Mouse (Mus musculus): ENCODE measurements at regions not wholly inside any gene's neighbourhood (a gene's known extent, or its start where the extent isn't known, plus 50 kb on each side); places are given as distances from the start of the nearest gene placed in this dataset.

GRCm38 (mm10) chr8:116452806-116453205 lies 52.0 kb upstream of the Dynlrb2 start:
- DNase-seq, result no peak

DNA sequence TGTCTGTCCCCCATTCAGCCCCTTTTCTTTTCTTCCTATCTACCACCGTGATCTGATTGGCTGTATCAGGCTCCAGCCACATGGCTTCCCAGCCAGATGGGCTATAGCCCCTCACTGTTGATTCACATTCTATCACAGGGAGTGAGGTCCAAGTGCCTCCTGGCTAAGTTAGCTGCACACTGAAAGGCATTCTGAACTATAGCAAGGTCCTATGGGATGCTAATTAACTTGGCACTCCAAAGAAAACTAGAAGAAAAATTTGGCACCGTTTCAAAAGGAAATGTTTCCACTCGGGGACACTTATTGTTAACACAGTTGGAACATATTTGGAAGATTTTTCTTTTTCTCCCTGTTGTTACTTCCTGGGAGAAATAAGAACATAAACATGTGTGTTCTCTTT lies 53.4 kb upstream of the Dynlrb2 start:
- DNase-seq, result no peak

DNA sequence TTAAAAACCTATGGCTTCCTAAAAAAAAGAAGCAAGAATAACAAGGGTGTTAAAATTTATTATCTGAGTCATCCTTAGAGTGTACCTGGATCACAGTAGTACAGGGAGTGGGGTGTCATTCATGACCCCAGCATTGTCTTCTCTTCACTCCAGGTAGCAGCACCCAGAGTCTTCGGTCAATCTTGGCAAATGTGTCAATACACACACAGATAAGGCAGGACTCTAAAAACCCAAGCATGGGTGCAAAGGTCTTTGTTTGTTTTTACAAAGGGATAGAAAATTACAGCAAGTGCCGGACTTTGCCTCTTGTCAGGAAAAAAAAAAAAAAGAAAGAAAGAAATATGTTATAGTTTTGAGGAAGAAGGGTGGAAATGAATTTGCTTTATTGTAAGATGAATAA lies 57.3 kb upstream of the Dynlrb2 start:
- DNase-seq, result no peak

- DNase-seq, result no peak
Observed at GRCm38 (mm10) chr8:116442827-116443226, 61.9 kb upstream of the Dynlrb2 start.

DNA sequence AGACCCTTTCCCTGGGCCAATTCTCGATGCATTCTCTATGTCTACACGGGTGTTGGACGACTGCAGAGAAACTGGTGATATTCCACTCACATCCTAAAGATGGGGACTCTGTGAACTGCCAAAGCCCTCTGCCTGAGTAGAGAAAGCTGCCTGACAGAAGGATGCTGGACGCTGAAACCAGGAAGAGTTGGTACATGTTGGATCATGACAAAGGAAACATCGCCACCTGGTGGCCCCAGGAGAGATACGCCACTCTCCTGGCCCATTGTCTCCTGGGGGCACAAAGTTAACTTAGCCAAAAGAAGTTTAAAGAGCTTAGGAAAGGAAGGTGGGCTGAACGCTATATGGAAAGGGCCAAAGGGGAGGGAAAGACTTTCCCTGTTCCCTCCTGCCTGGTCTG lies 65.9 kb upstream of the Dynlrb2 start:
- peak; percentile 85 for DNase-seq

DNA sequence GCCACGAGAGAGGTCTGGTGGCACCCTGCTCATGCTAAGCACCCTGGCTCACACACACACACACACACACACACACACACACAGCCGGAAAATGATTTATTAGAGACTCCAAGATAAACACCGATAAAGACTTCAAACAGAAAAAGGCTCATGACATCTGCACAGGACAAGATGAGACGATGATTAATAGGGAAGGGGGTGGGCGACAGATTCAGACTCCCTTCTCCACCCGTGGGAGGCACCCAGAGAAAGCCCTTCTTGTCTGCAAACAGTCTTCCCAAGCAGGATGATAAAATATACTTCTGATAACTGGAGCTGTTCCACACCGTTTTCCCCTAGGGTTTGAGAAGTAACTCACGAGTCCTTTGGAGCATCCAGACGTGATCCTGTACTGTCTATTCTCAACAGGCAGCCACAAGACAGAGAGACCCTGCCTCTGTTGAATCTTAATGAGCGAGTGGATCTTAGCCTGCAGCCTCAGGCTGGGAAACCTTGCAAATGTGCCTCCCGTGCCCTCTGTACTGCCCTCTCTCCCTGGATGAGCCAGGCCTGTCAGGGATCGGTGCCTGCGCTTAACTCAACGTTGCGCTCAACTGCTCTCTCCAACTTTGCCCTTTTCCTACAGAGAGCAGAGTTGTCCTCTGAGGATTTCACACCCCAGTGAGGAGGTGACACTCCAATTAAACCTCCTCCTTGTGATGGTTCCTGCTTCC lies 69.3 kb upstream of the Dynlrb2 start:
- DNase-seq, result no peak

GRCm38 (mm10) chr8:116430051-116430450 lies 74.7 kb upstream of the Dynlrb2 start:
- DNase-seq, result peak; percentile 20

- DNase-seq, result no peak
Observed at GRCm38 (mm10) chr8:116429649-116430048, 75.1 kb upstream of the Dynlrb2 start.

DNA sequence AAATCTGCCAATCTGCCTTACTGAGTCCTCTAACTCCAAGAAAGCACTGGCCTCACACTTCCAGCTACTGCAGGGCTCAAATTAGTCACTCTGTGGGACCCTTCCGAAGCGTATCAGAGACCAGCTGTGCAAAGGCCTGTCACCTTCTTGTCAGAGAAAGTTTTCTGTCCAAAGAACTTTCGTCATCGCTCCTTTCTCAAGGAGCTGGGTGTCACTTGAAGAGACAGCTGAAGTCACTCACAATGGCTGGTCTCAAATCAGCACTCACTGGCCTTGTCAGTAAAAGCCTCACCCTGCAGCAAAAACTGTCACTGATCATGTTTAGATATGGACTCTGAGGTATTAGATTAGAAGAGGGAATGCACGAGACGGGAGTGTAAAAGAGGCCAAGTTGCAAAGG lies 81.9 kb upstream of the Dynlrb2 start:
- peak; percentile 15 for DNase-seq

- no peak for DNase-seq
Observed at GRCm38 (mm10) chr8:116412703-116413102, 92.1 kb upstream of the Dynlrb2 start.

DNA sequence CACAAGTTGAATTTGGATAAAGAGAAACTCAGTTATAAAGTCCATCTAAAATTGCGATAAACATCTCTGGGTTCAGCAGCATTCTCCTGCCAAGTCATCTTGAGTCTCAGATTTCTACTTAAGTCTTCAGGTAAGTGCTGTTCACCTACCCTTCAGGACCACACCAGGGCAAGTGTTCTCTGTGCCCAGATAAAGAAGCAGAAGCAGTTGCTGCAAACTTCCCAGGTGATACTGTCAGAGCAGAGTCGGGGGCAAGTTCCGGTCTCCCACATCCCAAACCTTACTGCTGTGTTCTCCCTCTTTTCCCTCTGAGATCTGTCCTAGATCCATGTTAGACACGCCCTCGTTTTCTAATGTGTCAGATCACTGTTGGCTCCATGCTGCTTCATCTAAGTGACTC lies 94.7 kb upstream of the Dynlrb2 start:
- DNase-seq, result no peak

GRCm38 (mm10) chr8:116409011-116409410 lies 95.8 kb upstream of the Dynlrb2 start:
- DNase-seq, result no peak

- DNase-seq, result no peak
Observed at GRCm38 (mm10) chr8:116404571-116404970, 100.2 kb upstream of the Dynlrb2 start.

- DNase-seq, result no peak
Observed at GRCm38 (mm10) chr8:116403366-116403765, 101.4 kb upstream of the Dynlrb2 start.

- DNase-seq, result no peak
Observed at GRCm38 (mm10) chr8:116399452-116399851, 105.3 kb upstream of the Dynlrb2 start.

GRCm38 (mm10) chr8:116398565-116399205 lies 106.1 kb upstream of the Dynlrb2 start:
- no peak for DNase-seq

- DNase-seq, result no peak
Observed at GRCm38 (mm10) chr8:116385193-116385955, 119.4 kb upstream of the Dynlrb2 start.

DNA sequence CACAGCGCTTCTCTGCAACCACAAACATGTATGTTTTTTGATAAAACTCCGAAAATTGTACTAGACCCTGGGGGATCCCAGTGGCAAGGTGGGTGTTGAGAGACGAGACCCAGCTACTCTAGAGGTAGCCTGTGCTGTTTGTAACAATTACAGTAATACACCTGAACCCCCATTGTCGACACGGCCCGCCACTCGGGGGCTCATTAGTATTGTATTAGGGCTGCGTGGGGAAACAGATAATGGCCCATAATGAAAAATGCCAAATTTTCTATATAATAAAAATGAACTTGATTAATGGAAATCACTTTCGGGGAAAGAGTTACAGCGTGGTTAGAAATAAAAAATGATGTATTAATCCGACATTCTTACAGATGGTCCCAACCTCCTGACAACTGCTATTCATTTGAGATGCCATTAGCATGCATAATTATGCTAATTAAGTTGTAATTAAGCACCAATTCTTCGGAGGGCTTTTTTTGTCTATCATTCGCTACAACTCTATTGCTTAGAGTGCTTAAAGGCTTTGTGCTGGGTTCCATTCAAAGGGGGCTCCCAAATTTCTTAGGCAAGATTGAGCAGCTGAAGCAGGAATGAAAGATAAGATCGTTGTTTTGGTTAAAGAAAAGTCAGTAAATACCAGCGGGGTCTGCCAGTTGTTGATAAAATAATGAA lies 120.2 kb upstream of the Dynlrb2 start:
- DNase-seq, result no peak

DNA sequence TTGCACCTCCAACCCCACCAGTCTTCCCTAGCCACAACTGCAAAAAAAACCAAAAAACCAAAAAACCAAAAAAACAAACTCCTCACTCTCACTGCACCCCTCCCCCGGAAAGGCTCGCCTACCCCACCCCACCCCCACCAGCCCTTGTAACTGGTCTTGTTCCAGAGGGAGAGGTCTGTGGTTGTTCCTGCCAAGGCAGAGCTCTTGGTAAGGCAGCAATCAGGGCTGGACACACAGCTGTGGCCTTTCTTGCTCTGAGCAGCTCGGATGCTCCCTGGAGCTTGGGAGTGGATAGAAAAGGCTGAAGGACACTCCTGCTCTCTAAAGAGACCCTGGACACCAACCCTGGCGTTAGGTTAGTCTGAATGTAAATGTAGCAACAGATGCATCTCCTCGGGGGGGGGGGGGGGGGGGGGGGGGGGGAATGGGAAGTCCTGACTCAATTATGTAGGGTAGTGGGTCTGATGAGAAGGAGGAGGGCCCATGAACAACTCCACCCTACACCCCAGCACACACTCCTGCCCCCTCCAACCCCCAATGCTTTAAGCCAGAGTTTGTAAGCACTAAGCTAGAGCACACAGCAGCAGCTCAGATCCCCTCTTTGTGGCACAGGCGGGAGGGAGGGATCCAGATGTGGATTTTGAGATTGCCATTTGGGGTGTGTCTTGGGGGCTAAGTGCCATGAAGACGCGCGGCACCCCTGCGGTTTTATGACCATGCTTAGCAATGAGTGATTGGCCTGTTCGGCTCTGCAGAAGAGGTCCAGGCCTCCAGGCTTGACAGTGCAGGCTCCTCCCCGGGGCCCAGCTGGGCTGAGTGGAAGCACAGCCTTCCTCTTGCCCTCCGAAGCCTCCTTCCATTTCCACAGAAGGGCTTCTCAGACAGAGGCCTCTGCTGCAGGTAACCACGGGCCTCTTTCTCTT lies 121.0 kb upstream of the Dynlrb2 start:
- peak; percentile 18 for DNase-seq

- no peak for DNase-seq
Observed at GRCm38 (mm10) chr8:116383036-116383435, 121.7 kb upstream of the Dynlrb2 start.

GRCm38 (mm10) chr8:116380601-116381000 lies 124.2 kb upstream of the Dynlrb2 start:
- DNase-seq, result no peak

DNA sequence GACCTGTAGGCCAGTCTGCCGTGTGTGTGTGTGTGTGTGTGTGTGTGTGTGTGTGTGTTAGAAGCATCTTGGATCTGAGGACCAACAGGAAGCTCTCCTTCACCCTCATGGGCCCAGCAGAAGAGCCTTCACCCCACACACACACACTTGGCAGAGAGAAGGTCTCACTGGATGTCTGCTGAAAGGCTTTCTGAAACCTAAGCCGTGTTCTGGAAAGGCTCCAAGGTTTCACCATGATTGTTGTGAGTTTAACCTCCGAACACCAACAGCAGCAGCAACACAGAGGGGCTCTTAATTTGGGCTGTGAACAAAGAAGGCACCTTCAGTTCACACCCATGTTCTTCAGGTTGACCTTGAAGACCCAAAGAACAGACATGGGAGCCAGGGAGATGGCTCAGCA lies 124.9 kb upstream of the Dynlrb2 start:
- DNase-seq, result no peak
